Mouse (Mus musculus) thymus, adult 2 months (tissue): ENCODE measurements at regions not wholly inside any gene's neighbourhood (a gene's known extent, or its start where the extent isn't known, plus 50 kb on each side); places are given as distances from the start of the nearest gene placed in this dataset.

Source experiments
- CTCF ChIP-seq: fragments of 200-500 bp; IDR thresholded peaks from 2 replicates; pipeline ENCODE4 v1.5.1; 2012; ENCODE audit warnings: mild to moderate bottlenecking, control low read depth, low read length, moderate library complexity, borderline replicate concordance; ENCODE audit not compliant: control insufficient read depth, poor library complexity, insufficient read depth; ENCODE audit errors: extremely low read depth
- POLR2A ChIP-seq: fragments of 200-500 bp; IDR thresholded peaks from 2 replicates; pipeline ENCODE4 v1.6.1; 2012; ENCODE audit warnings: mild to moderate bottlenecking, low read length, control low read depth, moderate library complexity; ENCODE audit not compliant: control insufficient read depth, poor library complexity, insufficient read depth; ENCODE audit errors: extremely low read depth

GRCm38 (mm10) chr16:57970956-57971355 is 216.4 kb upstream of the Col8a1 start:
- TF ChIP-seq CTCF: no peak
- TF ChIP-seq POLR2A: no peak
